Mouse (Mus musculus) olfactory bulb, adult 2 months (tissue): ENCODE results near the gene Prcd. TPM values are rescaled to one million over a fixed set of nuclear protein-coding genes. Genes with fewer than 3 reads are reported as not detected.

ENCODE experiments used
- H3K27ac ChIP-seq: fragments of 200-500 bp; 2 replicates; pipeline ENCODE4 v1.5.1; 2012; ENCODE audit warnings: low read depth, low read length; ENCODE audit not compliant: insufficient read depth
- H3K4me1 ChIP-seq: fragments of 200-500 bp; 2 replicates; pipeline ENCODE4 v1.6.1; 2012; ENCODE audit warnings: low read length; ENCODE audit not compliant: control insufficient read depth, insufficient read depth
- H3K4me3 ChIP-seq: fragments of 200-500 bp; 2 replicates; pipeline ENCODE4 v1.5.1; 2012; ENCODE audit warnings: mild to moderate bottlenecking, low read depth, low read length, moderate library complexity; ENCODE audit not compliant: insufficient read depth
- CTCF ChIP-seq: fragments of 200-500 bp; IDR thresholded peaks from 2 replicates; pipeline ENCODE4 v1.5.1; 2012; ENCODE audit warnings: low read depth, mild to moderate bottlenecking, low read length, moderate library complexity; ENCODE audit not compliant: insufficient read depth
- POLR2A ChIP-seq: fragments of 200-500 bp; IDR thresholded peaks from 2 replicates; pipeline ENCODE4 v1.6.1; 2012; ENCODE audit warnings: mild to moderate bottlenecking, low read depth, low read length, moderate library complexity; ENCODE audit not compliant: insufficient read depth
- WGBS: fragments of 180-500 bp; shearing (Covaris S2); methylation state at CpG from one replicate; pipeline ENCODE4 v1.1.7; 2018; 5-methylcytosine and 5-hydroxymethylcytosine counted together
- polyA plus RNA-seq: library from polyadenylated mRNA; stranded (reverse); fragments of >200 nt; gene quantifications from 2 replicates; pipeline ENCODE4 v1.2.4, GENCODE M21; 2012; ENCODE audit warnings: low replicate concordance; ENCODE audit not compliant: missing spikeins, insufficient read depth, insufficient read length

Gene Prcd
- polyA plus RNA-seq, 1 experiment = not detected

DNA sequence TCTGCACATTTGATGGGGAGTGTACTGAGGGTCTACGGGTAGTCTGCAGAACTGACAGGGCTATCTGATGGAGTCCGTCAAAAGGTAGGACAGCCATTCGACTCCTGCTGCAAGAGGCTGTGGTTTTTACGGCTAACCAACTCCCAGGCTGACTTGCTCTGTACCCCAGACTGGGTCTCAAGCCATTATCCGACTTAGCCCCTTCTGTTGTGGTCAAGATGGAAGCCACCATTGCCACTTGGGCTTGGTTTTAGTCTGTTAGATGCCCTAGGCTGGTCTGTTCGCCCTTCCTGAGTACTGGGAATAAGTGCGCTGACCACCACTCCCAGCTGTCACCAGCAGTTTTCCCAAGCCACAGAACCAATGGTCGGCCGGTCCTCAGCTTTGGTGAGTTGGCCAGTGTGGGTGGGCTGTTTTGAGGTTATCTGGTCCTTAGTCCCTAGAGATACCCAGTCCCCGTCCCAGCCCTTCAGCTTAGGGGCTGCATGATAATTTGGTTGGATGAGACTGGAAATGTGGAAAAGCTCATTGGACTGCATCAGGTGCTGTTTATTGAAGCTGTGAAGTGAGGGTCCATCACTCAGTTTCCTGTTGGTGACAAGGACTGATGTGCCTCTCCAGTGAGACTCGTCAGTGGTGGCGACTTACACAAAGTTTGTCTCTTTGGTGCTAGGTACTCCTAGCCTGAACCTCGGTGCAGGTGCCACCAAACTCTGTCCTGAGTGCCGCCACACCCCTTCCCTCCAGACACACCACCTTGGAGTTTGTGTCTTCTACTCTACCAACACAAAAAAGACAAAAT lies 23.0 kb downstream of the Prcd start:
- peaks cover 10% of the 10 kb centered on the region for H3K4me1 ChIP-seq
- no peak overlapping the region for H3K27ac ChIP-seq
- TF ChIP-seq POLR2A (no peak), CTCF (no peak)
- no peak overlapping the region for H3K4me3 ChIP-seq
- WGBS = 89% methylated on average over 14 of the region's 14 CpGs

DNA sequence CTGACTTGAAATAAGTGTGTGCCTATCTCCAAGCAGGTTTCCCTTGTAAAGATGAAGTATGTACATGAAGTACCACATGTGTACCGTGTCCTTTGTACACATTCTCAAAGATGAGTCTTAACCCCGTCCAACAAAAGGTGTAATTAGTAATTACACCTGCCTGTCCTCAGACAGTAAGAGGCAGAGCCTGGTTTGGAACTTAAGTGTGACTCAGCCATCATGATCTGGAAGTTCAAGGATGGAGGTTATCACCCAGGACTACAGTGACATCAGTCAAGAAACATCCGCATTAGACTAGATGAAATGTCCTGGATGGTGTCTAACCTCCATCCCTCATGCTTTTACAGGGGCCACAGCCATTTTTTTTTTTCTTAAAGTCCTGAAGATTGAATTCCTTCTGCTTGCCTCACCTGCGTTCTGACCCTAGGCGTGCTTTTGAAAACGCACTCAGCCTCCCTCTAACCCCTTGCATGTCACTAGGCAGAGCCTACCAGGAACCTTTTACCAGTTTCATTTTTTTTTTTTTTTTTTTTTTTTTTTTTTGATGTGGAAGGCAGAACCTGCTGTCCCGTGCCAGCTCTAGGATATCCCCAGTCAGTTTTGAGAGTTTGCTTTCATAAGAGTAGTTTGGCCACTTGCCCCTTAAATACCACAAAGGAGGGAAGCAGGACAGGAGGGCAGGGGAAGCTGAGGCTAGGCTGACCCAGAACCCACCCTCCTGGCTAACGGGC lies 24.5 kb downstream of the Prcd start:
- TF ChIP-seq POLR2A (no peak), CTCF (no peak)
- 0 out of 2 replicates have a peak, but pooled peaks cover 3% of the 10 kb centered on the region for H3K4me1 ChIP-seq
- no peak overlapping the region for H3K4me3 ChIP-seq
- WGBS = 81% methylated on average over 8 of the region's 8 CpGs
- H3K27ac ChIP-seq = no peak overlapping the region

DNA sequence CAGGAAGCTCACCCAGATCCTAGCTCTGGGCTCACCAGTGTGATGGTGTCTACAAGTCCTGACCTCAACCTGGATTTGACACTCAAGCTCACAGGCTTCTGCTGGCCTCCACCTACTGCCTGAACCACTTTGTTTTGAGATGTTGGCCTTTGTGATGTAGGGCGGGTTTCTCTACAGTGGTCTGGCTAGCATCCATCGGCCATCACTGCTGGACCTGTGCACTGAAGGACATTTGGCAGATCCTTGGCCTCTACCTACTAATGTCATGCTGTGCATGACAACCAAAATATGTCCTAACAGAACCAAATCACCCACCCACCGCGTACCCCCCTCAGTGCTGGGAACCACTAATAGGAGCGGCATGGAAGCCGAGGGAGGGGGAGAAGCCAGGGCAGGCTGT lies 25.8 kb downstream of the Prcd start:
- Histone ChIP-seq H3K4me3 (no peak overlapping the region), H3K27ac (no peak overlapping the region), H3K4me1 (0 out of 2 replicates have a peak, but pooled peaks cover 3% of the 10 kb centered on the region)
- WGBS = 80% methylated on average over 6 of the region's 6 CpGs
- TF ChIP-seq POLR2A (no peak), CTCF (no peak)

DNA sequence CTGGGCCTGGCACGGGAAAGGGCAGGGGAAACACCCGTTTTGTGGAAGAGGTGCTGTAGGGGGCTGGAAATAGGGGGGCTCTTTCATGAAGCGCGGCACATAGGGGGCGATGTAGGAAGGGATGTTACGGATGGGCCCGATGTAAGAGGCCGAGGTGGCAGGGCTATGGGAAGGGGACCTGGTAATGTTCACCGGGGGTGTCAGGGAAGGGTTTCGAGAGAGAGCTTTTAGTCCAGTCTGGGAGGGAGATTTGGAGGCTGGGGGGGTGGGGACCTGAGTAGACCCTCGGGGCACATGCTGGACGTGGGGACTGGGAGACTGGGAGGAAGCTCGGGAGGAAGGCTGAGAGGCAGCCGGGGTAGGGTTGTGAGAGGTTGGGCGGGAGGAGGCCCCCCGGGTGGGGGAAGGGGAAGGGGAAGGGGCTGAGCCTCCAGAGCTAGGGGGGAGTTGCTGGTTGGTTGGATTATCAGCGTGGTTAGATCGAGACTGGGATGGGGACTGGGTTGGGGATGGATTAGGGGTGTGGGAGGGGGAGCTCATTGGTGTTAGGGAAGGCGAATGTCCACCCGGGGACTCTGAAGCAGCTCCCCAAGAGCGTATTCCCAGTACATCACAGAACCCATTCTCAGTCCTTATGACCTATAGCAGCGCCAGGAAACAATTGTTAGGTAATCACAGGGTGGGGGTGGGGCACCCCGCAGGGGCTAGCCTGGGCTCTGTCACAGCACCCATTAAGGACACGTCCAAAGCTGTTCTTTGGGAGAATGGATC lies 27.2 kb downstream of the Prcd start:
- Histone ChIP-seq H3K4me3 (no peak overlapping the region), H3K4me1 (0 out of 2 replicates have a peak, but pooled peaks cover 3% of the 10 kb centered on the region), H3K27ac (no peak overlapping the region)
- TF ChIP-seq POLR2A (no peak), CTCF (no peak)
- 82% methylated on average over 24 of the region's 24 CpGs for WGBS

DNA sequence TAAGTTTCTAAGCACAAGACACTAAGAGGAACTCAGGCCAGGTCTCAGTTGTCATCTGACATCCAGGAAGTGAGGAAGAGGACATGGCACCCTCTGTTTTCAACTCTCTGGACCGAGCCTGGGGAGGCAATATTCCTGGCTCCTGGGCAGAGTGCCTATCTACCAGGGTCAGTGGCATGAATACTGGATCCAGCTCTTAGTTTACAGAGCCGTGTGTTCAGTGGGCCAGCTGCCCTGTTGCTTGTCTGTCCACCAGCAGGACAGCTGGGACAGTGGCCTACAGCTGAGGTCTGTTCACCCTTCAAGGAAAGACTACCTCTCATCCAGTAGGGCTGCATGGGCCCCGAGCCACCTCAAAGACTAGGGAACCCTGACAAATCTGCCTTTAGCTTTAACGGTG lies 27.8 kb downstream of the Prcd start:
- Histone ChIP-seq H3K4me3 (no peak overlapping the region), H3K27ac (no peak overlapping the region), H3K4me1 (0 out of 2 replicates have a peak, but pooled peaks cover 3% of the 10 kb centered on the region)
- no peak for TF ChIP-seq CTCF
- no peak for TF ChIP-seq POLR2A
- 83% methylated on average over 4 of the region's 4 CpGs for WGBS

DNA sequence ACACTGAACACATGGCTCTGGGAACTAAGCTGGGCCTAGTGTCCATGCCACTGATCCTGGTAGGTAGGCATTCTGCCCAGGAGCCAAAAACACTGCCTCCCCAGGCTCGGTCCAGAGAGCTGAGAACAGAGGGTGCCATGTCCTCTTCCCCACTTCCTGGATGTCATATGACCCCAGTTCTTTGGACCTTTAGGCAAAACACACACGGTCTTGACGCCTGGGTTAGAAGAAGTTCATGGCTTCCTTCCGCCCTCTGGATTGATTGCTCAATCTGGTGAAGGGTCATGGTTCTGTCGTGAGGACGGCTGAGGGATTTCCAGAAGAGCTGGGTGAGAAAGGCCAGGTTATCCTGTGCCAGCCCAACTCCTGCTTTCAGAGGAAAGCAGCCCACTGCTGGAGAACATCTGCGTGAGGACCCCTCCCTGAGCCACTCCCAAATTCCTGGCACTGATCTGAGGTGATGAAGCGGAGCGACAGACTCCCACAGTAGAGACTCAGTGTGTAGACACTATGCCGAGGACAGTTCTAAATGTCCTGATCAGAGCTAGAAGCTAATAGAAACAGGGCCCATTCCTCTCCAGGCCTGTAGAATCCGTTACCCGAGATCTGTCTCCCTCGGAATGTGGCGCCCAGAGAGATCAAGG lies 29.3 kb downstream of the Prcd start:
- no peak for TF ChIP-seq CTCF
- TF ChIP-seq POLR2A = no peak
- Histone ChIP-seq H3K4me1 (0 out of 2 replicates have a peak, but pooled peaks cover 3% of the 10 kb centered on the region), H3K4me3 (no peak overlapping the region), H3K27ac (no peak overlapping the region)
- WGBS = 86% methylated on average over 14 of the region's 14 CpGs

GRCm38 (mm10) chr11:116683777-116684176 lies 30.4 kb downstream of the Prcd start:
- TF ChIP-seq POLR2A = no peak
- Histone ChIP-seq H3K4me1 (0 out of 2 replicates have a peak, but pooled peaks cover 3% of the 10 kb centered on the region), H3K4me3 (no peak overlapping the region), H3K27ac (no peak overlapping the region)
- 82% methylated on average over 4 of the region's 4 CpGs for whole genome bisulfite sequencing

DNA sequence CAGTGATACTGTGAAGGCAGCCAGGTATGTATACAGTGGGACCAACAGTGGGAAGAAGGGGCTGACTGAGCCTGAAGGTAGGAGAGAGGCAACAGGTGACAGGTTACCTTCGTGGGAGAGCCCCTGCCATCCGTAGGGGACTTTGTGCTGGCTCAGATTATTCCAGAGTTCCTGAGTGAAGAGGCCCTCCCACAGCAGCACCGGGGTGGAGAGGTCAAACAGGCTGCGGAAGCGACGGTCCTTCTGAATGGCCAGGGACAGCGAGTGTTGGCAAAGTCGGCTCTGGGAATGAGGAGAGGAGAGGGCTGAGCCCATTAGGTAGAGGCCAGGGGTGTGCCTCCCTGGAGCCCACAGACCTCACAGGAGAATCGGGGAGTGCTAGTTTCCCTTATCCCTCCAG lies 32.4 kb downstream of the Prcd start:
- TF ChIP-seq CTCF (no peak), POLR2A (no peak)
- H3K27ac ChIP-seq = no peak overlapping the region
- 83% methylated on average over 9 of the region's 9 CpGs for WGBS

GRCm38 (mm10) chr11:116687897-116688296 lies 34.6 kb downstream of the Prcd start:
- no peaks in the 10 kb centered on the region for H3K4me1 ChIP-seq
- TF ChIP-seq CTCF = no peak
- TF ChIP-seq POLR2A = no peak
- no peak overlapping the region for H3K27ac ChIP-seq
- 65% methylated on average over 8 of the region's 8 CpGs for WGBS
- no peak overlapping the region for H3K4me3 ChIP-seq

More for the DNA sequence above, 32.4 kb downstream of the Prcd start:
- no peaks in the 10 kb centered on the region for H3K4me1 ChIP-seq
- no peak overlapping the region for H3K4me3 ChIP-seq
